Mouse (Mus musculus): ENCODE results near the gene Mbd3l1. TPM values are rescaled to one million over a fixed set of nuclear protein-coding genes. Genes with fewer than 3 reads are reported as not detected.

The Mbd3l1 gene
- not detected for total RNA-seq (2021)
- long read RNA-seq: 0 reads

DNA sequence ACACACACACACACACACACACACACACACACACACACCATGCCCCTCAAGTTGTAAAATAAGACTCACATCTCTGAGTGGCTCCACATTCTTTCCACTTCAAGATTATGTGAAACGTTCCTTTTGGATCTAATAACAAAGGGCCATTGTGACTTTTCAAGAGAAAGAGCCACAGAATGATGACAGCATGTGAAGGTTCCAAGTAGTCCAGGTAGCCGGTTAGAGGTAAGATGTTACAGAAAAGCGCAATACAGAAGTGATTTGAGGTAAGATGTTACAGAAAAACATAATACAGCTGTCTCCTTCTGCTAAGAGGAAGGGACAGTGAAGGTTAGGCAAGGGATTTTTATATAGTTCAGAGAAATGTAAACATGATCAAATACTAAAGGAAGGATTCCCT lies at the start of gene Mbd3l1, which contains the start of gene Zfp558:
TSS of gene Mbd3l1 (plus strand) at position 192 of the 400 bp plus-strand sequence.
TSS of gene Zfp558 (minus strand) at position 101 of the 400 bp plus-strand sequence.
- no peak for DNase-seq (ENCODE audit: low spot score in 2 of 2)

DNA sequence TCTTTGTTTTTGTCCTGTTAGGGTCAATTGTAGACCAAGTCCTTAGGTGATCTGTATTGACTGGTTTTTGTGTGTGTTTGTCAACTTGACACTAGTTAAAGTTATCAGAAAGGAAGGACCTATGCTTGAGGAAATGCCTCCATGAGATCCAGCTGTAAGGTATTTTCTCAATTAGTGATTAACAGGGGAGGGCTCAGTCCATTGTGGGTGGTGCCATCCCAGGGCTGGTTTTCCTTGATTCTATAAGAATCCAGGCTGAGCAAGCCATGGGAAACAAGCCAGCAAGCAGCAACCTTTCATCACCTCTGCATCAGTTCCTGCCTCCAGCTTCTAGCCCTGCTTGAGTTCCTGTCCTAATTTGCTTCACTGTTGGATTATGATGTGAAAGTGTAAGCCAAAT lies 47.8 kb upstream of the Mbd3l1 start, which contains the start of gene Mbd3l2:
TSS of gene Mbd3l2 (plus strand) at position 301 of the 400 bp plus-strand sequence.
- DNase-seq (ENCODE audit: low spot score in 2 of 2): no peak

GRCm38 (mm10) chr9:18431687-18432086 lies 46.5 kb upstream of the Mbd3l1 start:
- DNase-seq (ENCODE audit: low spot score in 2 of 2): peak; percentile 15 to 33

DNA sequence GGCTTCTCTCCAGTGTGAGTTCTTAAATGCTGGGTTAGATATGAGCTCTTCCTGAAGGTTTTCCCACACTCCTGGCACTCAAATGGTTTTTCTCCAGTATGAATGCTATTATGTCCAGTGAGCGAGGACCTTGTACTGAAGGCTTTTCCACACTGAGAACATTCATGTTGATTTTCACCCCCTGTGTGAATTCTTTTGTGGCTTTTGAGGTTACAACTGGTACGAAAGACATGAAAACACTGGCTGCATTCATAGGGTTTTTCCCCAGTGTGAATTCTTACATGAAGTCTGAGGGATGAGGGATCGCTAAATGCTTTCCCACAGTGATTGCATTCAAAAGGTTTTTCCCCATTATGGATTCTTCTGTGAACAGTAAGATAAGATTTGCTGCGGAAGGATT lies 21.6 kb upstream of the Mbd3l1 start:
- no peak for DNase-seq (ENCODE audit: low spot score in 2 of 2)

DNA sequence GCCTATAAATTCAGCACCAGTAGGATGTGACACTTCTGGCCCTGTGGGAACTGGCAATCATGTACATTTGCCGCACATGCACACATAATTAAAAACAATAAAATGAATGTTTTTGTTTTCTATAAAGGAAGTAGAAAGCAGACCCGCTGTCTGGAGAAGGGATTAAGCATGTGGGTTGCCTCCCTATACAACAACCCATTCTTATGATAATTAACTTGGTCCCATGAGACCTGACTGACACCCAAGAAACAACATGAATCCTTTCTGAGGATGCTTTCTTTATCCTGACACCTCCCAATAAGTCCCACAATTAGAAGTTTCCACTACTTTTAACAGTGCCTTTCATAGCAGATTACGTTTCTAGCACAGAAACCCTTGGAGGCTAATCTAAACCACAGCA lies 10.8 kb upstream of the Mbd3l1 start:
- no peak for DNase-seq (ENCODE audit: low spot score in 2 of 2)

- DNase-seq (ENCODE audit: low spot score in 2 of 2): no peak
Observed at GRCm38 (mm10) chr9:18468005-18468404, 10.2 kb upstream of the Mbd3l1 start.

DNA sequence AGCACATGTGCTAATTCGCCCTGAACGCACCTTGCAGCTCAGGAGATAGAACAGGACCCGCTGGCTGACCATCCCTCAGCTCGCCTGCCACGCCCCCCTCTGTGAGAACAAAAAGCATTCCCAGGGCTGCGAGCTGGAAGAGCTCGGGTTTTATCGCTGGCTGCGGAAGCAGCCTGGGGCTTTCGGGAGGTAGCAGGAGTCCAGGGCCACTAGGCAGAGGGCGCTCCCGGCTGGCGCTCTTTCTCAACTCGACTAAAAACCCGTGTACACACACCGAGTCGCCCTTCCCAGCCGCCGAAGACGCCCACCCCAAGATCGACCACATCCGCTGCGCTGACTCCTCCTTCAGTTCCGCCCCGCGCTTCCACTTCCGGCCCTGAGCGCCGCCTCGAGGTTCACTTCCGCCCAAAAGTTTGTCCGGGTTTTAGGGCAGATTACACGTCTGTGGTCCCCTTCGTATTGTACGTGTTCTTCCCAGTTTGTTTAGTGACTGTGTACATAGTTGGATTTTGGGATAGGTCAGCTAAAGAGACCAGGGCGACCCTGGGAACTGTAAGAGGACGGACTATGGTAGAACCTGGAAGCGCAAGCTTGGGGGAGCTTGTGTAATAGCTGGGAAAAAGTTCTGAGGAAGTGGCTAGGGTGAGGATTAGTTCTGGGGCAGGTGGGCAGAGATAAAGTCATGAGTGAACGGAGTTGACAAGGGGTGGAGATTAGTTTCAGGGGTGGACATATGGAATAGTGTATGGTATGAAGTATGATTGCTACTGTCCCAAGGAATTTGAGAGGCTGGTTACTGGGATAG lies 4.6 kb upstream of the Mbd3l1 start:
- peak; percentile 71 to 79 for DNase-seq (ENCODE audit: low spot score in 2 of 2)

- peak; percentile 26 to 28 for DNase-seq (ENCODE audit: low spot score in 2 of 2)
Observed at GRCm38 (mm10) chr9:18508098-18508497, 29.9 kb downstream of the Mbd3l1 start.

Small RNA genes lying within 50 kb of the gene (microRNA-seq; reads per million reads assigned to microRNA genes)
- 0 reads per million in 2 experiments for gene Gm22854

Other genes starting within 250 kb of the Mbd3l1 start
- gene Chordc1, start 186.2 kb upstream of the Mbd3l1 start, total RNA-seq (2021): 10 to 100 TPM; 68.7 to 76.3 TPM
- 1 to 10 TPM; 1.6 to 4.2 TPM for gene Naalad2, start 75.4 kb upstream of the Mbd3l1 start, total RNA-seq (2021)
- gene Ubtfl1, start 73.9 kb upstream of the Mbd3l1 start, total RNA-seq (2021): not detected
- not detected for gene Mbd3l2, start 47.7 kb upstream of the Mbd3l1 start, total RNA-seq (2021)
- 1 to 10 TPM; 7.9 to 8.1 TPM for gene Zfp558, start 91 bp upstream of the Mbd3l1 start, total RNA-seq (2021)
- gene Muc16, start 196.2 kb downstream of the Mbd3l1 start, total RNA-seq (2021): not detected